Mouse (Mus musculus): ENCODE results near the gene Ppp2r5c.

The Ppp2r5c gene

GRCm38 (mm10) chr12:110442238-110442637, 4.7 kb upstream of the Ppp2r5c start:
- no peak for DNase-seq (ENCODE audit: low spot score)

GRCm38 (mm10) chr12:110444530-110444929, 2.4 kb upstream of the Ppp2r5c start:
- no peak for DNase-seq (ENCODE audit: low spot score)

- DNase-seq (ENCODE audit: low spot score), result no peak
Measured at GRCm38 (mm10) chr12:110445775-110446174, 1.1 kb upstream of the Ppp2r5c start.

- peak; percentile 42 for DNase-seq (ENCODE audit: low spot score)
Measured at GRCm38 (mm10) chr12:110447306-110447705, 386 bp downstream of the Ppp2r5c start.

GRCm38 (mm10) chr12:110448767-110449166, 1.8 kb downstream of the Ppp2r5c start:
- DNase-seq (ENCODE audit: low spot score), result no peak

GRCm38 (mm10) chr12:110454223-110454622, 7.3 kb downstream of the Ppp2r5c start:
- peak; percentile 68 for DNase-seq (ENCODE audit: low spot score)

GRCm38 (mm10) chr12:110456024-110456423, 9.1 kb downstream of the Ppp2r5c start:
- no peak for DNase-seq (ENCODE audit: low spot score)

GRCm38 (mm10) chr12:110458667-110459066, 11.7 kb downstream of the Ppp2r5c start:
- no peak for DNase-seq (ENCODE audit: low spot score)

- DNase-seq (ENCODE audit: low spot score), result no peak
Measured at GRCm38 (mm10) chr12:110460418-110461300, 13.7 kb downstream of the Ppp2r5c start.

- no peak for DNase-seq (ENCODE audit: low spot score)
Measured at GRCm38 (mm10) chr12:110463711-110464110, 16.8 kb downstream of the Ppp2r5c start.

- no peak for DNase-seq (ENCODE audit: low spot score)
Measured at GRCm38 (mm10) chr12:110471426-110471825, 24.5 kb downstream of the Ppp2r5c start.

GRCm38 (mm10) chr12:110472247-110472646, 25.3 kb downstream of the Ppp2r5c start:
- DNase-seq (ENCODE audit: low spot score), result no peak

GRCm38 (mm10) chr12:110474497-110474896, 27.6 kb downstream of the Ppp2r5c start:
- no peak for DNase-seq (ENCODE audit: low spot score)

- no peak for DNase-seq (ENCODE audit: low spot score)
Measured at GRCm38 (mm10) chr12:110476561-110476960, 29.6 kb downstream of the Ppp2r5c start.

GRCm38 (mm10) chr12:110477906-110478305, 31.0 kb downstream of the Ppp2r5c start:
- no peak for DNase-seq (ENCODE audit: low spot score)

GRCm38 (mm10) chr12:110478601-110479008, 31.7 kb downstream of the Ppp2r5c start:
- no peak for DNase-seq (ENCODE audit: low spot score)

- no peak for DNase-seq (ENCODE audit: low spot score)
Measured at GRCm38 (mm10) chr12:110479268-110479667, 32.3 kb downstream of the Ppp2r5c start.

GRCm38 (mm10) chr12:110480701-110481100, 33.8 kb downstream of the Ppp2r5c start:
- no peak for DNase-seq (ENCODE audit: low spot score)

GRCm38 (mm10) chr12:110483761-110484160, 36.8 kb downstream of the Ppp2r5c start:
- DNase-seq (ENCODE audit: low spot score), result no peak

- DNase-seq (ENCODE audit: low spot score), result peak; percentile 73
Measured at GRCm38 (mm10) chr12:110484824-110485584, 38.1 kb downstream of the Ppp2r5c start.

- peak; percentile 89 for DNase-seq (ENCODE audit: low spot score)
Measured at GRCm38 (mm10) chr12:110485585-110486331, 38.8 kb downstream of the Ppp2r5c start.

- DNase-seq (ENCODE audit: low spot score), result no peak
Measured at GRCm38 (mm10) chr12:110486852-110487251, 39.9 kb downstream of the Ppp2r5c start.

Measured in c-Kit-positive CD71-positive TER-119-positive erythroid progenitor cells, embryonic 14.5 days (primary cell).